Mouse (Mus musculus) bone marrow macrophage, adult 2 months (primary cell): ENCODE results near the gene Olfr655.

Experiments used
- CTCF ChIP-seq: IDR thresholded peaks from 2 replicates; pipeline ENCODE4 v1.5.1; 2012; ENCODE audit warnings: low read depth, mild to moderate bottlenecking, low read length, moderate library complexity
- POLR2A ChIP-seq: IDR thresholded peaks from 2 replicates; pipeline ENCODE4 v1.6.1; 2012; ENCODE audit warnings: mild to moderate bottlenecking, low read depth, low read length, borderline replicate concordance

- TF ChIP-seq CTCF (no peak), POLR2A (no peak)
Observed at GRCm38 (mm10) chr7:104577014-104577413, 24.6 kb downstream of the Olfr655 start, which contains the start of gene Olfr653.
